Mouse (Mus musculus) adrenal gland, adult 2 months (tissue): Measurements from ENCODE around the gene Wdcp. TPM values are rescaled to one million over a fixed set of nuclear protein-coding genes. Genes with fewer than 3 reads are reported as not detected.

ENCODE experiments used
- polyA plus RNA-seq: library from polyadenylated mRNA; depleted of rRNA; stranded (reverse); fragments of >200 nt; gene quantifications from 2 replicates; pipeline ENCODE4 v1.2.3, GENCODE M21; 2012; rRNA removed
- total RNA-seq, 2 experiments: library from RNA; stranded (reverse); gene quantifications; 2 replicates each; pipeline ENCODE4 v1.2.3; 2021

Wdcp gene
- total and polyA plus RNA-seq, 3 experiments = 3.5 to 7.7 (median 7.1) TPM

Other genes with a start within 250 kb of the Wdcp start
- under 1 TPM; 0.12 to 0.35 TPM for gene Fam228a, start 104.9 kb upstream of the Wdcp start, total RNA-seq
- gene Fam228a, start 104.9 kb upstream of the Wdcp start, polyA plus RNA-seq = 0.09 TPM in 1 of 2 replicates, not detected in the other
- gene Pfn4, start 74.3 kb upstream of the Wdcp start, total RNA-seq = 1 to 10 TPM; 1.4 to 2.9 TPM
- gene Pfn4, start 74.3 kb upstream of the Wdcp start, polyA plus RNA-seq = 0.03 and 0.29 TPM in 2 replicates
- 1 to 10 TPM; 3.7 to 3.8 TPM for gene Fam228b, start 74.0 kb upstream of the Wdcp start, total RNA-seq
- 0.82 and 3.2 TPM in 2 replicates for gene Fam228b, start 74.0 kb upstream of the Wdcp start, polyA plus RNA-seq
- gene Sf3b6, start 25.8 kb upstream of the Wdcp start, total RNA-seq = 100 to 1,000 TPM; 117 to 145 TPM
- gene Sf3b6, start 25.8 kb upstream of the Wdcp start, polyA plus RNA-seq = 7.1 and 9.4 TPM in 2 replicates
- gene Fkbp1b, start 1.7 kb upstream of the Wdcp start, total RNA-seq = 1 to 10 TPM; 4.2 to 9.6 TPM
- gene Fkbp1b, start 1.7 kb upstream of the Wdcp start, polyA plus RNA-seq = 5.2 and 8.9 TPM in 2 replicates
- under 1 TPM; 0.55 to 0.61 TPM for gene Mfsd2b, start 31.1 kb downstream of the Wdcp start, total RNA-seq
- gene Mfsd2b, start 31.1 kb downstream of the Wdcp start, polyA plus RNA-seq = 1.0 and 2.3 TPM in 2 replicates
- gene Ubxn2a, start 64.4 kb downstream of the Wdcp start, total RNA-seq = 10 to 100 TPM; 50.1 TPM
- 7.1 and 8.6 TPM in 2 replicates for gene Ubxn2a, start 64.4 kb downstream of the Wdcp start, polyA plus RNA-seq
- 10 to 100 TPM; 17.6 to 29.7 TPM for gene Atad2b, start 74.0 kb downstream of the Wdcp start, total RNA-seq
- gene Atad2b, start 74.0 kb downstream of the Wdcp start, polyA plus RNA-seq = 23.0 and 25.5 TPM in 2 replicates